Mouse (Mus musculus): Measurements from ENCODE around the gene Scube3.

Gene Scube3

GRCm38 (mm10) chr17:28177540-28178046 lies 35.7 kb downstream of the Scube3 start:
- peak; percentile 83 for DNase-seq (ENCODE audit: low spot score)

GRCm38 (mm10) chr17:28180331-28180730 lies 38.4 kb downstream of the Scube3 start:
- no peak for DNase-seq (ENCODE audit: low spot score)

DNA sequence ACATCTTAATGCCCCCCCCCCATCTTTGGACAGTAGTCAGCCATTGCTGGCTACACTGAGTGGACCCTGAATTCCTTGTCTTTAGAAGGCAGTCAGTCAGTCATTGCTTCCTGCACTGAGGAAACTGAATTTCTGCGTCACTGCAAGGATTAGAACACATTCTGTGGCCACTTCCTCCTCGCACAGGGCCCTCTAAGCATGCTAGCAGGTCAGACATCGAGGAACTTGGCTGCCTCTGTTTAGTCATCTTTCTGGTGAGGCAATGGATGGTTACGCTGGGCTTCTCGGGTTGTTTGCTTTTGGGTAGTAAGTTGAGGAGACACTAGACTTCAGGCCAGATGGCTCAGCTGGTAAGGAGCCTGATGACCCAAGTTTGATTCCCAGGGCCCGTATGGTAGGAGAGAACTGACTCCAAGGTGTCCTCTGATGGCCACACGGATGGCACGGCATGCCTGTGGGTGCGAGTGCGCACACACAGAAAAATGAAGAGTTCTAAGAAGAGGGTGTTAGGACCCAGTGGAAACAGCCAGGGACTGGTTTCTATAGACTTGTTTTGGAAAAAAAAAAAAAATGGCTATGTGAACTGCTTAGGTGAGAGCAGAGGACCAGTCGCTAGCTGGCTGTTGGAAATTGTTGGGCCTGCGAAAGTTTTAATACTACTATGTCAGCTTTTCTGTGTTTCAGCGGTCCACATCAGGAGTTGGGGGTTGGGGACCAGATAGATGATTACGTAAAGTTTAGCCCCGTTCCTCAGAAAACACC lies 39.0 kb downstream of the Scube3 start:
- no peak for DNase-seq (ENCODE audit: low spot score)

DNA sequence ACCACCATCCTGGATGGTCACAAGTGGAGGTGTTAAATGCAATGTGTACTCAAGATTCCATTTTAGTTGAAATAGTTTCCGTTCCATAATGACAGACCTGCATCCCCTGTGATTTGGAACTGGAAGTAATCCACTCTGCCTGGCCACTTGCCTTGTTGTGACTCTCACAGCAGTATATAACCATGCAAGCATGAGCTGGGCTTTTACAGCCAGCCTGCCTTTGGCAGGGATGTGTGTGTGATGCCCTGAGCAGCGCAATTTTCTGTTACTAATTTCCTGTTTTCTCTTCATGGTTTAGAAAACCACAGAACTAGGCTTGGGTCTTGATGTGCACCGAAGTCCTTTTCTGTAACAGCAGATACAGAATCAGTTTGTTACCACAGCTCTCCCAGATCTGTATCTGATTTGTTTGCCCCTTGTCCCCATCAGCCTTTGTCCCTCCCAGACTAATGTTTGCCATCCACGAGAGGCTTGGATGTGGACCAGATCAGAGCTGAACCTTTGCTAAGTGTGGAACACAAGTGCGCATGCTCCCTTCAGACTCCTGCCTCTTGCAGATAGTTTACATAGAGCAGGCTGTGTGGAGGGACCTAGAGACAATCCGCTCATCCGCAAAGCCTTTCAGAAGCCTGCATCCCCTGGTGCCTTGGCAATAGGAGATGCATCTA lies 43.2 kb downstream of the Scube3 start:
- no peak for DNase-seq (ENCODE audit: low spot score)

- DNase-seq (ENCODE audit: low spot score): no peak
Measured at GRCm38 (mm10) chr17:28188313-28188712, 46.4 kb downstream of the Scube3 start.

GRCm38 (mm10) chr17:28192754-28193153 lies 50.8 kb downstream of the Scube3 start:
- no peak for DNase-seq (ENCODE audit: low spot score)

DNA sequence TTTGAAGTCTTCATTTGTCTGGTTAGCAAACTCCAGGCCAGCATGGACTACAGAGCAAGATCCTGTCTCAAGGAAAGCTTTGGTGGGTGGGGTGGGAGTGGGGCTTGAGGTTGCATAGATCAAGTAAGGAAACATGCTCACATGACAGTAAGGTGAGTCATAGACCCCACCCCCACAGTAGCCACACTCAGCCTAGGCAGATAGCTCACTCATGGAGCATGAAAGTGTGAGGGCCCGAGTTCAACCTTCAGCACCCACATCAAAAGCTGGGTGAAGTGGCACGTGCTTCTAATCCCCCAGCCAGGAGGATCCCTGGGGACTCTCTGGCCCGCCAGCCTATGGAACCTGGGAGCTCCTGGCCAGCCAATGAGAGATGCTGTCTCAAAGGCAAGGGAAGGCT lies 51.6 kb downstream of the Scube3 start:
- DNase-seq (ENCODE audit: low spot score): no peak

DNA sequence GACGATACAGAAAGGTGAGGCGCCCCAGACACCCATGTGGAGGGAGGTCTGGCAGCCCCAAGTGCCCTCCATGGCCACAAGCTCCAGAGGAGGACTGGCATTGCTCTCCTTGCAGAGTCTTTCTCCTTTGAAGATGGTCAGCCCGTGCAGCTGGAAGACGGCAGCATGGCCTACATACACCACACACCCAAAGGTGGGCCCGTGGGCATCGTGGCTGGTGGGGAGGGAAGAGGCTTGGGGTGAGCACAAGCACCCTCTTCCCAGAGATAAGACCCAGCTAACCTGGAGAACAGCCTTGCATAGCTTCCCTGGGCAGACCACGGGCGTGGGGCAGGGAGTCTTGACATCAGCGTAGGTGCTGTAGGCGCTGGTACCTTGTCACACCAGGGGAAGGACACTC lies 53.1 kb downstream of the Scube3 start:
- no peak for DNase-seq (ENCODE audit: low spot score)

DNA sequence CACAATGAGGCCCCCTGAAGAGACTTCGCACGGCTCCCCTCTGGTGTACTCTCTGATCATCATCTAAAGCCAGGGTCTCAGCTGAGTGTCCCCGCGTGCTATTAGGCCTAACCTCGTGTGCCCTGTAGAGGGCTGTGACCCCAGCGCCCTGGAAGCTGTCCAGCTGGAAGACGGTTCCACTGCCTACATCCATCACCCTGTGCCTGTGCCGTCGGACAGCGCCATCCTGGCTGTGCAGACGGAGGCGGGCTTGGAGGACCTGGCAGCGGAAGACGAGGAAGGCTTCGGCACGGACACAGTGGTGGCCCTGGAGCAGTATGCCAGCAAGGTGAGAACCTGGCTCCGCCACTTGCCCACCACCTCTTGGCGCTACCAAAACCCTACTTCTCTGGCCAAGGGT lies 55.7 kb downstream of the Scube3 start:
- DNase-seq (ENCODE audit: low spot score): no peak

GRCm38 (mm10) chr17:28201982-28202381 lies 60.0 kb downstream of the Scube3 start:
- DNase-seq (ENCODE audit: low spot score): no peak

DNA sequence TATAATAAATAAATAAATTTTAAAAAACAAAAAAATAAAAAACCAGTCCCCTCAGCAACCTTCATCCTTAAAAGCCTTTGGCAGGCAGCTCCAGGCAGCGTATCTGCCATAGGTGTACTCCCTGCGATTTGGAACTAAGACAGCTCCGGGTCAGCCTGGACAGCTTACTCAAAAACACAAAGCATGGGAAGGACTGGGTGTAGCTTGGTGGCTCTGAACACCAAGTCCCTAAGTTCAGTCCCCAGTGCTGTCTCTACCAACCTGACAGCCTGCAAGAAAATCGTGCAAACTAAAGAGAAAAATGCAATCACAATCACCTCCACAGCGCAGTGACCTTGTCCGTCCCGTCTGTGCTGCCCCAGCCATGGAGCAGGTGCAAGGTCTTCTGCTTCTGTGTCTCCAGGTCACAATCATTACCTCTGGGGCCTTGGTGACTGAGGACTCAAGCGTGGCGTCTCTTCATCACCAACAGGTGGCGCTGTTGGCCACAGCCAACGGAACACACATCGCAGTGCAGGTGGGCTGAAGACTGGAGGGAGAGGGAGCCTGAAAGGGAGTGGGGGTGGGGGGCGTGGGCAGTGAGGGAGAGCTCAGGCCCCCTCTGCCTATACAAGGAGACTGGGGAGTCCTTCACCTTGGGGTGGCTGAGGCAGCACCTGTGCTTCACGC lies 62.2 kb downstream of the Scube3 start:
- peak; percentile 67 for DNase-seq (ENCODE audit: low spot score)

DNA sequence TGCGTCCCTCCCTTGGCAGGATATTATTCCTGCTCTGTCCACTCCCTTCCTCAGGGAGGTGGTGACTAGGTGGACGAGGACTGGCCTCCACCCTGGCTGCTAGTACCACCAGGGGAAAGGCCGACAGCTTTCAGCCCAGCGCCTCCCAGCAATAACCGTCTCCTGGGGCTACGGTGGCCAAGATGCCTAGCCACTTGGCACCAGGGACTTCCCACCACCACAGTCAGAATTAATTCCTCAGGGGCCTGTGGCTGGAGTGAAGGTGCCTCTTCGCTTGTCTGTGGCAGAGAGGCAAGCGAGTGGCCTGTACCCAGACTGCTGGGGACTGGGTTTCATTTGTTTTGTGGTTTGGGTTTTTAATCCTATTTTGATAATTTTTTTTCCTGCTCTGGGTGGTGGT lies 63.5 kb downstream of the Scube3 start:
- no peak for DNase-seq (ENCODE audit: low spot score)

GRCm38 (mm10) chr17:28207092-28207491 lies 65.2 kb downstream of the Scube3 start:
- no peak for DNase-seq (ENCODE audit: low spot score)

DNA sequence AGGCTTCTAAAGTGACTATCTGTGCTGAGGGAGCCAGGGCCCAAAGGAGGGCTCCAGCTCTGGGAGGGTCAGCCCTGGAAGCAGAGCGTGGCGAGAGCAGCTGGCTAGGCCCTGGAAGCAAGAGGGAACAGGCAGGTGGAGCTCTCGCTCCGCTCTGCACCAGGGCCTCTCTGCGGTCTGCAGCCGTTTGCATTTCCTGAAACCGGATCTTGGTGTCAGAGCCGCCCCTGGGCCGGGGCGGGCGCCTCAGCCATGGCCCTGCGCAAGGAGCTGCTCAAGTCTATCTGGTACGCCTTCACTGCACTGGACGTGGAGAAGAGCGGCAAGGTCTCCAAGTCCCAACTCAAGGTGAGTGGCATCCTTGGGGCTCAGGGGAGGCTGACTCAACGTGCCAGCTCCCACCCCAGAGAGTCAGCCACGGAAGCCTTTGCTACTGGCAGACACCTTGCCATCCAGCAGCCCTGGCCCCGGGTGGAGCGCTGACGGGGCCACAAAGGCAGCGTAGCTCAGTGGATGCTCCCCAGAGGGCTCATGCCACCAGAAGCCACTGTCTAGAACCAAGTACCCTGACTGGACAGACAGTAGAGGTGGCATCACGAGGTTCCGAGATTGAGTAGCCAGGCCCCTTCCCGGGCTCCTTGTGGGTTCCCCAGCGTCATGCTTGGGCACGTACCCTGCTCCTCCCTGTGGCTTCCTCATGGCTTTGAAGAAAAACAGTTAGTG lies 65.8 kb downstream of the Scube3 start, which contains the start of gene Def6:
Gene Def6 (plus strand): TSS at position 188 of the 723 bp plus-strand sequence.
- DNase-seq (ENCODE audit: low spot score): peak; percentile 74

GRCm38 (mm10) chr17:28208314-28208612 lies 66.3 kb downstream of the Scube3 start:
- DNase-seq (ENCODE audit: low spot score): no peak

GRCm38 (mm10) chr17:28209457-28210110 lies 67.6 kb downstream of the Scube3 start:
- no peak for DNase-seq (ENCODE audit: low spot score)

DNA sequence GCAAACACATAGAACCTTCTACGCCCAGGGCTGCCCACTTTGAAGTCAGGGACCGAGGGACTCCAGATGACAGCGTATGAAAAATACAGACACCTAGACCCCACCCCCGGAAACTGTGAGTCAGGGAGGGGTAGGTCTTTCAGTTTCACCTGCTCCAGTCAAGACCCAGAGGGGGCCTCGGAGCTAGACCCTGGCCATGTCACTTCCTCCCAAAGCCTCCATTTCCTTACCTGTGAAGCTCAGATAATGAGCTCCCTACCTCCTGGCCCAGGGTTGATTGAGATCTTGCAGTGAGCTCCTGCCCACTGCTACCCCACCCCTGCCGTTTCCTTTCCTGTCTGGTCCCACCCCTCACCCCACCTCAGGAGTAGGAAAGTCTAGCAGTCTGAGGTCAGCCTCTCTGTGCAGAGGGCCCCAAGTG lies 70.0 kb downstream of the Scube3 start:
- DNase-seq (ENCODE audit: low spot score): no peak

DNA sequence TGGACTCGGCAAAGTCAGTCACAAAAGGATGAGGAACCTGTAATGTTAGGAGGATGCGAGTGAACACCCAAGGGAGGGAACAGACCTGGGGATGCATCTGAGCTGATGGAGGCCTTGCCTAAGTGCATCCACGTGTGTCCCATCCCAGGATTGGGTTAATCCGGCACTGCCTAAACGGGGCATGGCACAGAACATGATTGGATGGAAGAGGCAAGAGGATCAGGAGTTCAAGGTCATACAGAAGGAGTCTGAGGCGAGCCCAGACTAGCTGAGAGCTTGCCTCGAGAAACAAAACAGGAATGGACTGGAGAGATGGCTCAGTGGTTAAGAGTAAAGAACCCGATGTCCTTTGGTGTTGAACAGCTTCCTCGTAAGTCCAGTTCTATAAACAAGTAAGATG lies 70.5 kb downstream of the Scube3 start:
- no peak for DNase-seq (ENCODE audit: low spot score)

- DNase-seq (ENCODE audit: low spot score): no peak
Measured at GRCm38 (mm10) chr17:28213236-28213635, 71.3 kb downstream of the Scube3 start.

GRCm38 (mm10) chr17:28216791-28217190 lies 74.8 kb downstream of the Scube3 start:
- no peak for DNase-seq (ENCODE audit: low spot score)

DNA sequence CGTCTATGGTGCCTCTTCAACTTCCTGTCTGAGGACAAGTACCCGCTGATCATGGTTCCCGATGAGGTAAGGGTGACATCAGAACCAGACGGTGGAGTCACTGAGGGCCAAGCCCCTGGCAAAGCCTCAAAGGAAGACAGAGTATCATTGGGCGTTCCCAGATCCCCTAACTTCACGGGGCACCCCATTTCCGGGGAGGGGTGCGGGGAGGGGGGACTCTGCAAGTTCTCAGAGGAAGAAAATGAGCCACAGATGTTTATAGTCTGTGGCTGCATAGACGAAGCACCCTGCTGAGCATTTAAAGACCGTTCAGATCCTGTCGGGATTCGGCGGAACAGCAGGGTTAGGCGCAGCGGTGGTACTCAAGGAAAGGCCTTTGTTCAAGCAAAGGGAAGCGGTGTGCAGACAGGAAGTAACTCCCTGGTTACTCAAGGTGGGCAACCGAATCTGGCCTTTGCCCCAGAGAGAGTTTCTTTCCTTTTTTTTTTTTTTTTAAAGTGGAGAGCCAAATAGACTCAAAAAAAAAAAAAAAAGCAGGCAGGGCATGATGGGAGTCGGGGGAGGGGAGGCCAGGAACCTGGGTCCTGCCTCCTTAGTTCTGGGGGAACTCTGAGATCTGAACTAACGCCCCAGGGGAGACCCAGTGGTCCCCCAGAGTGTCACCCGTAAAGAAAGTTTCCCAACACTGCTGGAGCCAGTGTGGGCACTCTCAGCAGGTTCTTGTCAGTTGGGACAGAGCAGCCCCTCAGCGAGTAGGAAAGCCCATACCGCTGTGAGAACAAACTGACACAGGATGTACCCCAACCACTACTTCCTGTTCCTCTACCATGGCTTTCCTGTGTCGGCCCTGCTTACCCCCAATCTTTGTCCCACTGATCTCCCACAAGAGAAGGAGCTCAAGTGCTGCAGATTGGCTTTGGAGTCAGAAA lies 76.0 kb downstream of the Scube3 start:
- no peak for DNase-seq (ENCODE audit: low spot score)

All from testis, postnatal 10 days (tissue).